Mouse (Mus musculus) midbrain, embryonic 13.5 days (tissue): ENCODE measurements at regions not wholly inside any gene's neighbourhood (a gene's known extent, or its start where the extent isn't known, plus 50 kb on each side); places are given as distances from the start of the nearest gene placed in this dataset.

Experiments used
- ATAC-seq: fragments of 200-750 bp; cut with Nextera tagmentation; 2 replicates; pipeline ENCODE4 v1.8.0; 2017; ENCODE audit warnings: mild to moderate bottlenecking, moderate TSS enrichment, moderate library complexity
- H3K27ac ChIP-seq: fragments of 300-500 bp; sonication (generic); 2 replicates; pipeline ENCODE4 v1.5.1; 2015; ENCODE audit warnings: inconsistent platforms, mild to moderate bottlenecking, moderate library complexity
- H3K27me3 ChIP-seq: fragments of 300-500 bp; sonication (generic); 2 replicates; pipeline ENCODE4 v1.6.1; 2015; ENCODE audit warnings: mild to moderate bottlenecking, inconsistent platforms
- H3K36me3 ChIP-seq: fragments of 300-500 bp; sonication (generic); 2 replicates; pipeline ENCODE4 v1.6.1; 2015; ENCODE audit warnings: mild to moderate bottlenecking, inconsistent platforms
- H3K4me1 ChIP-seq: fragments of 300-500 bp; sonication (generic); replicated peaks from 2 replicates; pipeline ENCODE4 v1.6.1; 2015; ENCODE audit warnings: inconsistent platforms
- H3K4me2 ChIP-seq: fragments of 300-500 bp; sonication (generic); replicated peaks from 2 replicates; pipeline ENCODE4 v1.6.1; 2015; ENCODE audit warnings: moderate library complexity, mild to moderate bottlenecking, inconsistent platforms
- H3K4me3 ChIP-seq: fragments of 300-500 bp; sonication (generic); replicated peaks from 2 replicates; pipeline ENCODE4 v1.5.1; 2015; ENCODE audit warnings: mild to moderate bottlenecking, inconsistent platforms
- H3K9ac ChIP-seq: fragments of 300-500 bp; sonication (generic); replicated peaks from 2 replicates; pipeline ENCODE4 v1.6.1; 2015; ENCODE audit warnings: mild to moderate bottlenecking, inconsistent platforms
- H3K9me3 ChIP-seq: fragments of 300-500 bp; sonication (generic); 2 replicates; pipeline ENCODE4 v1.6.1; 2016; ENCODE audit warnings: mild to moderate bottlenecking, inconsistent platforms
- WGBS: fragments of 180-500 bp; shearing (Covaris S2); methylation state at CpG from one replicate; pipeline ENCODE4 v1.1.7; 2015; 5-methylcytosine and 5-hydroxymethylcytosine counted together

GRCm38 (mm10) chr8:26689479-26690177 is 287.5 kb upstream of the Zfp703 start:
- ATAC-seq, result peak; percentile 35; the same call in 1 of the 2 replicates
- Histone ChIP-seq H3K27me3 (no peaks in the 10 kb centered on the region), H3K9me3 (no peaks in the 10 kb centered on the region), H3K27ac (no peak overlapping the region), H3K9ac (no peak overlapping the region), H3K4me1 (peaks cover 19% of the 10 kb centered on the region), H3K36me3 (no peaks in the 10 kb centered on the region), H3K4me3 (no peak overlapping the region), H3K4me2 (no peak overlapping the region)
- 39% methylated on average over 10 of the region's 10 CpGs for whole genome bisulfite sequencing

- Histone ChIP-seq H3K36me3 (no peaks in the 10 kb centered on the region), H3K4me3 (no peak overlapping the region), H3K27me3 (no peaks in the 10 kb centered on the region), H3K4me1 (peaks cover 19% of the 10 kb centered on the region), H3K27ac (no peak overlapping the region), H3K4me2 (no peak overlapping the region), H3K9ac (no peak overlapping the region), H3K9me3 (no peaks in the 10 kb centered on the region)
- 81% methylated on average over 6 of the region's 6 CpGs for WGBS
- 0 out of 2 replicates have a peak, but pooled peaks have one; percentile 61 for ATAC-seq
Observed at GRCm38 (mm10) chr8:26690178-26690735, 286.9 kb upstream of the Zfp703 start.

- ATAC-seq, result no peak
- WGBS, result 93% methylated on average over 1 of the region's 4 CpGs
- Histone ChIP-seq H3K9me3 (no peaks in the 10 kb centered on the region), H3K4me3 (no peak overlapping the region), H3K9ac (no peak overlapping the region), H3K27ac (no peak overlapping the region), H3K4me1 (no peaks in the 10 kb centered on the region), H3K27me3 (no peaks in the 10 kb centered on the region), H3K4me2 (no peak overlapping the region), H3K36me3 (no peaks in the 10 kb centered on the region)
Observed at GRCm38 (mm10) chr8:26697579-26698084, 279.5 kb upstream of the Zfp703 start.

GRCm38 (mm10) chr8:26698580-26698979 is 278.5 kb upstream of the Zfp703 start:
- no peaks in the 10 kb centered on the region for H3K36me3 ChIP-seq
- 67% methylated on average over 7 of the region's 7 CpGs for WGBS
- ATAC-seq, result no peak
- H3K4me1 ChIP-seq, result no peaks in the 10 kb centered on the region
- H3K27ac ChIP-seq, result no peak overlapping the region
- H3K4me2 ChIP-seq, result no peak overlapping the region
- H3K9ac ChIP-seq, result no peak overlapping the region
- no peaks in the 10 kb centered on the region for H3K27me3 ChIP-seq
- H3K9me3 ChIP-seq, result no peaks in the 10 kb centered on the region
- H3K4me3 ChIP-seq, result no peak overlapping the region

- no peak for ATAC-seq
- Histone ChIP-seq H3K27ac (0 out of 2 replicates have a peak overlapping the region, but pooled peaks have one; percentile 25), H3K9me3 (no peaks in the 10 kb centered on the region), H3K9ac (no peak overlapping the region), H3K4me3 (no peak overlapping the region), H3K4me2 (no peak overlapping the region), H3K36me3 (no peaks in the 10 kb centered on the region), H3K4me1 (peaks cover 5% of the 10 kb centered on the region; the same call in 1 of the 2 replicates), H3K27me3 (no peaks in the 10 kb centered on the region)
- WGBS, result 55% methylated on average over 9 of the region's 9 CpGs
Observed at GRCm38 (mm10) chr8:26706048-26706767, 270.9 kb upstream of the Zfp703 start.

GRCm38 (mm10) chr8:26706768-26707156 is 270.4 kb upstream of the Zfp703 start:
- H3K9me3 ChIP-seq, result no peaks in the 10 kb centered on the region
- H3K4me1 ChIP-seq, result peaks cover 5% of the 10 kb centered on the region; the same call in 1 of the 2 replicates
- H3K27me3 ChIP-seq, result no peaks in the 10 kb centered on the region
- no peak overlapping the region for H3K4me2 ChIP-seq
- H3K4me3 ChIP-seq, result no peak overlapping the region
- H3K9ac ChIP-seq, result no peak overlapping the region
- 92% methylated on average over 7 of the region's 7 CpGs for WGBS
- no peak overlapping the region for H3K27ac ChIP-seq
- no peak for ATAC-seq
- no peaks in the 10 kb centered on the region for H3K36me3 ChIP-seq

GRCm38 (mm10) chr8:26713836-26714235 is 263.3 kb upstream of the Zfp703 start:
- Histone ChIP-seq H3K9ac (no peak overlapping the region), H3K4me2 (no peak overlapping the region), H3K9me3 (no peaks in the 10 kb centered on the region), H3K4me1 (0 out of 2 replicates have a peak, but pooled peaks cover 5% of the 10 kb centered on the region), H3K27me3 (no peaks in the 10 kb centered on the region), H3K36me3 (no peaks in the 10 kb centered on the region), H3K4me3 (no peak overlapping the region), H3K27ac (no peak overlapping the region)
- 91% methylated on average over 8 of the region's 8 CpGs for WGBS
- no peak for ATAC-seq

GRCm38 (mm10) chr8:26714714-26715113 is 262.4 kb upstream of the Zfp703 start:
- Histone ChIP-seq H3K4me2 (no peak overlapping the region), H3K36me3 (no peaks in the 10 kb centered on the region), H3K9me3 (no peaks in the 10 kb centered on the region), H3K27me3 (no peaks in the 10 kb centered on the region), H3K4me3 (no peak overlapping the region), H3K9ac (no peak overlapping the region), H3K27ac (no peak overlapping the region), H3K4me1 (0 out of 2 replicates have a peak, but pooled peaks cover 5% of the 10 kb centered on the region)
- 87% methylated on average over 3 of the region's 3 CpGs for WGBS
- ATAC-seq, result no peak

- WGBS, result 55% methylated on average over 11 of the region's 11 CpGs
- Histone ChIP-seq H3K9me3 (no peaks in the 10 kb centered on the region), H3K4me3 (no peak overlapping the region), H3K9ac (no peak overlapping the region), H3K36me3 (no peaks in the 10 kb centered on the region), H3K27me3 (0 out of 2 replicates have a peak, but pooled peaks cover 3% of the 10 kb centered on the region), H3K4me1 (no peaks in the 10 kb centered on the region), H3K27ac (no peak overlapping the region), H3K4me2 (no peak overlapping the region)
- ATAC-seq, result no peak
Observed at GRCm38 (mm10) chr8:26718409-26719355, 258.4 kb upstream of the Zfp703 start.

- Histone ChIP-seq H3K4me1 (peaks cover 6% of the 10 kb centered on the region; the same call in 1 of the 2 replicates), H3K9me3 (no peaks in the 10 kb centered on the region), H3K27me3 (0 out of 2 replicates have a peak, but pooled peaks cover 3% of the 10 kb centered on the region), H3K4me2 (no peak overlapping the region), H3K9ac (no peak overlapping the region), H3K27ac (no peak overlapping the region), H3K36me3 (no peaks in the 10 kb centered on the region), H3K4me3 (no peak overlapping the region)
- no peak for ATAC-seq
- WGBS, result 80% methylated on average over 3 of the region's 3 CpGs
Observed at GRCm38 (mm10) chr8:26722766-26723165, 254.4 kb upstream of the Zfp703 start.

- H3K4me2 ChIP-seq, result no peak overlapping the region
- no peak overlapping the region for H3K4me3 ChIP-seq
- no peaks in the 10 kb centered on the region for H3K9me3 ChIP-seq
- H3K27me3 ChIP-seq, result 0 out of 2 replicates have a peak, but pooled peaks cover 3% of the 10 kb centered on the region
- H3K4me1 ChIP-seq, result peaks cover 9% of the 10 kb centered on the region; the same call in 1 of the 2 replicates
- H3K9ac ChIP-seq, result no peak overlapping the region
- 94% methylated on average over 5 of the region's 5 CpGs for WGBS
- no peak overlapping the region for H3K27ac ChIP-seq
- ATAC-seq, result no peak
- no peaks in the 10 kb centered on the region for H3K36me3 ChIP-seq
Observed at GRCm38 (mm10) chr8:26724628-26725027, 252.5 kb upstream of the Zfp703 start.
